Mouse (Mus musculus): Measurements from ENCODE around the gene Cntnap2.

GRCm38 (mm10) chr6:47231513-47231912 lies 2172.4 kb downstream of the Cntnap2 start:
- TF ChIP-seq CTCF (IDR thresholded peaks at IDR 0.05; ENCODE audit: low read depth, low read length) (no peak), TAL1 (conservative IDR thresholded peaks at IDR 0.05; ENCODE audit: low read depth, low read length) (no peak)

All from G1E (cell line).